Mouse (Mus musculus) spleen, adult 2 months (tissue): Measurements from ENCODE around the gene Casz1.

Experiments used
- CTCF ChIP-seq: fragments of 200-500 bp; IDR thresholded peaks from 2 replicates; pipeline ENCODE4 v1.5.1; 2011; ENCODE audit warnings: mild to moderate bottlenecking, inconsistent platforms; ENCODE audit not compliant: insufficient read depth, insufficient read length, insufficient replicate concordance; ENCODE audit errors: extremely low read depth
- POLR2A ChIP-seq: fragments of 200-500 bp; IDR thresholded peaks from 2 replicates; pipeline ENCODE4 v1.6.1; 2011; ENCODE audit warnings: low read depth, low read length, inconsistent platforms

GRCm38 (mm10) chr4:149000746-149001145 lies 196.5 kb downstream of the Casz1 start:
- no peak for TF ChIP-seq CTCF
- TF ChIP-seq POLR2A = no peak
